Mouse (Mus musculus): ENCODE measurements around the gene Fam151a. TPM values are rescaled to one million over a fixed set of nuclear protein-coding genes. Genes with fewer than 3 reads are reported as not detected.
A peak's percentile ranks its signal among the peaks of the same experiment; 100 is the strongest.

The Fam151a gene
- polyA plus RNA-seq (2016; fragmentation: Nextera tagmentation; extraction: Ambion mirVana), result not detected in 2 replicates

DNA sequence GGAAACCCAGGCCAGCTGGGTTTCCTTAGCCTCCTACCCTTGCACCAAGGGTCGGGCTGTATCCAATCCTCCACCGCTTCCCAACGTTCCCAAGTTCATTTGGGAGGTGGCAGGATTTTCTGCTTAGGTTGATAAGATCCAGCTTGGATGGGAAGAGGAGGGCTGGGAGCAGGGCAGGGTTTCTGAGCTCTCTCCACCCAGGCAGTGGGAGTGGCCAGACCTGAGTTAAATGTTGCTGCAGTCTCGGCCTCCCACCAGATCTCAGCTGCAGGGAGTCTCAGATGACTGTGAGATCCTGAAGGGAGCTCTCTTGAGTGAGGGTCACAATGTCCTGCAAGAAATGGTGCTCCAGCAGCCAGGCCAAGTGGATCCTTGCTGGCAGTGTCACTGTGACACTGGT lies at the start of gene Fam151a:
TSS of gene Fam151a (plus strand) at position 254 of the 400 bp plus-strand sequence.
- H3K27ac ChIP-seq, result no peak within 1 kb of the TSS
- 61% methylated on average over 4 of the region's 4 CpGs for WGBS
- no peak within 1 kb of the TSS for H3K4me2 ChIP-seq (replicated peaks)
- H3K27me3 ChIP-seq, result no peaks in the 10 kb centered on the region
- no peak for ATAC-seq (ENCODE audit: low FRiP score)
- no peaks in the 10 kb centered on the region for H3K9me3 ChIP-seq (replicated peaks)
- no peak within 1 kb of the TSS for H3K9ac ChIP-seq
- no peaks in the 10 kb centered on the region for H3K4me1 ChIP-seq
- H3K4me3 ChIP-seq, result no peak within 1 kb of the TSS
- no peaks in the 10 kb centered on the region for H3K36me3 ChIP-seq

DNA sequence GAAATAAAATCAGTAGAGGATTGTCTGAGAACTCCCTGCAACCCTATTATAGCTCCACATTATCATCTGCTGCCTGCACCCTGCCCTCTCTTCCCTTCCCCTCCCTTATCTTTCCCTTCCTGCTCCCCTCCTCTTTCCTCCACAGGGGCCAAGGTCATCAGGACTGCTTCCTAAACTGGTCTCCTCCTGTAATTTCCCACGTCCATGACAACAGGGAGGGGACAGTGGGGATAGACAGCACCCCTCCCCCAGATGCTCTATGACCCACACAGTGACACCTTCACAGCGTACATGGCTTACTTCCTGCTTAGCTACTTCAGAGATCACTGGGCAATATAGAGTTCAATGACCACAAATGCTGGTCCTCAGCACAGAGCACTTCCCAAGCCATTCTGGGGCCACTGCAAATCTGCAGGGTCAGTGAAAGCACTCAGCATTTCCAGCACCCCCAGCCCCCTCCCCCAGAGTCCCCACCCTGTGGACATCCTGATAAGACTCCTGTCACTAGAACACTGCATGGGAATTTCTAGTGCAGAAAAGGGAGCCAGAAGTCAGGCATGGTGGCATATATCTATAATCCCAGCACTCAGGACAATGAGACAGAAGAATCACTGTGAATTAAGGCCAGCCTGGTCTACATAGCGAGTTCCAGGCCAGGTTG lies 44.9 kb upstream of the Fam151a start:
- ATAC-seq (ENCODE audit: low FRiP score), result no peak
- H3K9me3 ChIP-seq (replicated peaks), result no peaks in the 10 kb centered on the region
- H3K27me3 ChIP-seq, result no peaks in the 10 kb centered on the region
- 60% methylated on average over 3 of the region's 3 CpGs for WGBS
- H3K4me2 ChIP-seq (replicated peaks), result no peak overlapping the region
- H3K27ac ChIP-seq, result no peak overlapping the region
- no peak overlapping the region for H3K4me3 ChIP-seq
- H3K9ac ChIP-seq, result no peak overlapping the region
- H3K4me1 ChIP-seq, result no peaks in the 10 kb centered on the region
- no peaks in the 10 kb centered on the region for H3K36me3 ChIP-seq

DNA sequence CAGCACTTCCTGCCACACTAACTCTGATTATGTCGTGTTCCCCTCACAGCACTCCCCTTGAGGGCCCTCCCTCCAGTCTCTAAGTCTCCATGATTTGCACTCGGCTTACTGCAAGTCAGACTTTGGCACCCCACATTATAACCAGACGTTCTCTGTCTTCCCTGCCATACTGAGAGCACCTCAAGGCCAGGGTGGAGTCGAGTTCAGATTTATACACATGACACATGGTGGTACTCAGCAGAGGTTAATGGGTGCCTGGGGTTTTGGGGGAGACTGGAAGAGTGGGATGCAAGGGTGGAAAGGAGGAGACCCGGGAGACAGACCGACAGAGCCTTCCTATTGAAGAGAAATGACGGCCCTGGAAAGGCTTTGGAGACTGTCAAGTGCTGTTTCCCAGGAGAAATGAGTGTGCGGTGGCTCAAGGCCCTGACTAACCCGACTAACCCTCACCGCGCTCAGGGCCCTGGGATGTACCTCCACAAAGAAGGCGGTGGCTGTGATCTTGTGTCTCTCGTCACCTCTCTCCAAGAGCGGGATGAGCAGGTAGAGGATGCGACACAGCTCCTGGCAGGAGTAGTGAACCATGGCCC lies 39.8 kb upstream of the Fam151a start:
- no peak overlapping the region for H3K4me3 ChIP-seq
- no peaks in the 10 kb centered on the region for H3K4me1 ChIP-seq
- H3K9me3 ChIP-seq (replicated peaks), result no peaks in the 10 kb centered on the region
- H3K4me2 ChIP-seq (replicated peaks), result no peak overlapping the region
- no peak overlapping the region for H3K9ac ChIP-seq
- no peak overlapping the region for H3K27ac ChIP-seq
- H3K27me3 ChIP-seq, result 0 out of 2 replicates have a peak, but pooled peaks cover 4% of the 10 kb centered on the region
- WGBS, result 81% methylated on average over 15 of the region's 15 CpGs
- no peaks in the 10 kb centered on the region for H3K36me3 ChIP-seq
- ATAC-seq (ENCODE audit: low FRiP score), result no peak

DNA sequence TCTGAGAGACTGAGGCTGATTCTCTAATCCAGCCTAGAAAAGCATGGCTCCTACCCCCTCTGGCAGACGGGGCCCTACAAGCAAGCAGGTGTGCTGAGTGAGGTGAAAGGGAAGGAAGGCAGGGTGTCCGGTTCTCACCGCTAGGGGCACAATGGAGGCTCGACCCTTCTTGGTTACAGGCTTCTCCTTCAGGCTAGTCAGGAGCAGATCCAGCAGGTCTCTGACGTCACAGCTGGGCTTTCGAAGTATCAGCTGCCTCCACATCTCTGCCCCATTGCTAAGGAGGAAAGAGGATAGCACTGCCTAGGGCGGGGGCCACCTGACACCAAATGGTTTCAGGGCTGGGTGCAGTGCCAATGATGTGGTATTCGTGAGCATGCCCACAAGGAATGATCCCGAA lies 33.7 kb upstream of the Fam151a start:
- Histone ChIP-seq H3K27me3 (0 out of 2 replicates have a peak, but pooled peaks cover 4% of the 10 kb centered on the region), H3K36me3 (no peaks in the 10 kb centered on the region), H3K4me3 (no peak overlapping the region), H3K4me1 (peaks cover 20% of the 10 kb centered on the region), H3K9me3 (replicated peaks) (no peaks in the 10 kb centered on the region), H3K4me2 (replicated peaks) (no peak overlapping the region), H3K27ac (no peak overlapping the region), H3K9ac (no peak overlapping the region)
- 20% methylated on average over 9 of the region's 9 CpGs for WGBS
- peak; percentile 38 for ATAC-seq (ENCODE audit: low FRiP score)

DNA sequence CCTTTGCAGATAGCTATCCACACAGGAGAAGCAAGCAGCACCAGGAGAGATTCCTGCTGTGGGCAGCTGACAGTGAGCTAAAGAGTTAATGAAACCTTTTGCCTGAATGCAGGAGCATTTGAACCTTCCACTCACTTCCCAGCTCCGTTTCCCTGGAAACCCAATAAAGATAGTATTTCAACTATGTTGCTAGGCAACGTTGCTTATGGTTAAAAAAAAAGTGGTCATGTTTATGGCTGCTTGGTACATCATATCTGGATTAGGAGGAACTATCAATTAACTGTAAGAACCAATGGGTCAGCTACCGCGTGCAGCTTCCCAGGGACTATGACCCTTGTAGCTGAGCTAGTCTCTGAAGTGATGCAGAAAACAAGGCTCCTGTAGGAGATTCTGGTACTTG lies 32.9 kb upstream of the Fam151a start:
- no peak overlapping the region for H3K4me2 ChIP-seq (replicated peaks)
- peak overlapping the region; percentile 40; the same call in 1 of the 2 replicates for H3K27ac ChIP-seq
- no peaks in the 10 kb centered on the region for H3K9me3 ChIP-seq (replicated peaks)
- no peak overlapping the region for H3K9ac ChIP-seq
- H3K4me1 ChIP-seq, result peaks cover 27% of the 10 kb centered on the region
- no peak for ATAC-seq (ENCODE audit: low FRiP score)
- H3K27me3 ChIP-seq, result 0 out of 2 replicates have a peak, but pooled peaks cover 4% of the 10 kb centered on the region
- no peak overlapping the region for H3K4me3 ChIP-seq
- 49% methylated on average over 4 of the region's 4 CpGs for WGBS
- no peaks in the 10 kb centered on the region for H3K36me3 ChIP-seq

DNA sequence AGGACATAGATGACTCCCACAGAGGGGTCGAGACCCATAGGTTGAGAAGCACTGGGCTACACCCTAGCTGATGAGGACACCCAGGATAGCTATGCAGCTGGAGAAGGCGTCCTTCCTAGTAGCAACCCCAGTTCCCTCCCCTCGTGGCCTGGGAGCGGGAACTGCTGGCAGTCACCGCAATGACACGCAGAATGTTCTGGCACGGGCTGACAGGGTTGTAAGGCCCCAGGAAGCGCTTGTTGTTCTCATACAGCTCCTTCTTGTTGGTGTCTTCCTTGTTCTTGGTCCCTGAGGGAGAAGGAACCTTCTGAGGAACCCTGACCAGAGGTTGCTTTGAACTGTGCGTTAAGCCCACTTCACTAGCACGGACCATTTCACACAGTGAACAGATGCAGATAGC lies 29.7 kb upstream of the Fam151a start:
- H3K4me1 ChIP-seq, result peaks cover 27% of the 10 kb centered on the region

DNA sequence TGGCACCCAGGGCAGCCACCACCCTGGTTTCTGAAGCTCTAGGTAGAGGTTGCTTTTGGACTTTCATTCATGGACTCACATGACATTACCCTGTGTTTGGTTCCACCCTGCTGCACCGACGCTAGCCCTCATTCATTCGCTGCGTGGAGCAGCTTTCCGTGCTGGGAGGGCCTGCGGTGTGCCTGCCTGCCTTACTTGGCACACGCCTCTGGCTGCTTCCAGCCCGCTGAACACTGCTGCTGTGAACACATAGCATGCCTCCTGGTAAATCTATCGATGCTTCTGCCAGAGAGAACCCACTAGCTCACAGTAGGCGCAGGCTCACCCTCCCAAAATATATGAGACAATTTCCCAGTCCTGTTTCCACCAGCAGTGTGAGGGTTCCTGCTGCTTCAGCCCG lies 29.3 kb upstream of the Fam151a start:
- Histone ChIP-seq H3K9ac (no peak overlapping the region; the same call in 1 of the 2 replicates), H3K4me2 (replicated peaks) (no peak overlapping the region), H3K27ac (0 out of 2 replicates have a peak overlapping the region, but pooled peaks have one; percentile 7), H3K36me3 (no peaks in the 10 kb centered on the region), H3K27me3 (0 out of 2 replicates have a peak, but pooled peaks cover 4% of the 10 kb centered on the region), H3K9me3 (replicated peaks) (no peaks in the 10 kb centered on the region), H3K4me1 (peaks cover 27% of the 10 kb centered on the region), H3K4me3 (no peak overlapping the region)
- no peak for ATAC-seq (ENCODE audit: low FRiP score)
- 51% methylated on average over 11 of the region's 11 CpGs for WGBS

More for the DNA sequence above, 29.7 kb upstream of the Fam151a start:
- 85% methylated on average over 10 of the region's 10 CpGs for WGBS
- H3K36me3 ChIP-seq, result no peaks in the 10 kb centered on the region
- no peak overlapping the region for H3K4me3 ChIP-seq
- no peaks in the 10 kb centered on the region for H3K9me3 ChIP-seq (replicated peaks)
- no peak for ATAC-seq (ENCODE audit: low FRiP score)
- H3K4me2 ChIP-seq (replicated peaks), result no peak overlapping the region
- H3K27ac ChIP-seq, result no peak overlapping the region
- no peak overlapping the region for H3K9ac ChIP-seq
- no peaks in the 10 kb centered on the region for H3K27me3 ChIP-seq

DNA sequence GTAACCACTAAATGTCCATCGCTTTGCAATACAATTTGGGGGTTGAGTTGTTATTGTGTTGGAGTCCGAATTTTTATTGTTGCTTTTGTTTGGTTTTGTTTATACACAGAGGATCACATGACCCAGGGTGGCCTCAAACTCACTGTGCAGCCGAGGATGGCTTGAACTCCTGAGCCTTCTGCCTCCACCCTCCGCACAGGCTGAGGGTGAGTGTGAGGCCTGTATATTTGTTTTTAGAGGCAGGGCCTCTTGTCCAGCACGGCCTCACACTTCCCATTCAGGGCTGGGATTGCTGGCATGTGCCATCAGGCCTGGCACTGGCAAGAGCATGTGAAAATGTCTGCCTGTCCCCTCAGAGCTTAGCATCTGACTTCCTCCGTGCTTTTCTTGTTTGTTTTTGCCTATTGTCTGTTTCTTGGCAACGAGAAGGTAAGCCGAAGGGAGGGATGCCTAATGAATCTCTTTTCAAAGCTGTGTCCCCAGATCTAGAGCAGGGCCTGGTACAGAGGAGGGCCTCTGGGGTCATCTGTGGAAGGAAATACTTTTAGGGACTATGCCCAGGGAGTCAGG lies 28.5 kb upstream of the Fam151a start:
- Histone ChIP-seq H3K4me1 (peaks cover 21% of the 10 kb centered on the region), H3K36me3 (no peaks in the 10 kb centered on the region), H3K4me3 (no peak overlapping the region), H3K9ac (no peak overlapping the region), H3K4me2 (replicated peaks) (no peak overlapping the region), H3K27me3 (0 out of 2 replicates have a peak, but pooled peaks cover 5% of the 10 kb centered on the region), H3K27ac (peak overlapping the region; percentile 57; the same call in 1 of the 2 replicates), H3K9me3 (replicated peaks) (no peaks in the 10 kb centered on the region)
- no peak for ATAC-seq (ENCODE audit: low FRiP score)
- WGBS, result 34% methylated on average over 8 of the region's 8 CpGs

DNA sequence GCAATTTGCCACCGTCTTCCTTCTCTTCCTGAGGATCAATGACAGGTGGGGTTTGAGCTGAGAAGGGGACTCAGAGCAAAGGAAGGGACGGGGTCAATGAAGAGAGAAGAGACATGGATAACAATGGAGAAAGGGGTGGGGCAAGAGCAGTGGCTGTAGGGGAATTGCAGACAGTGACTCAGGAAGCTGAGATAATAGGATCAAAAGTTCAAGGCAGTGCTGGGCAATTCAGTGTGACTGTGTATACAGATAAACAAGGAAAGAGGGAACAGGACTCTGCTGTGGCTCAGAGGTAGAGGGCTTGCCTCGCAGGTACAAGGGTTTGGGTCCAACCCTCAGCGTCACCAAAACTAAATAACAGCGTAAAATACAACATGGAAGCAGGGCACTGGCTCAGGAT lies 25.7 kb upstream of the Fam151a start:
- peaks cover 9% of the 10 kb centered on the region; the same call in 1 of the 2 replicates for H3K4me1 ChIP-seq
- H3K9me3 ChIP-seq (replicated peaks), result no peaks in the 10 kb centered on the region
- no peak for ATAC-seq (ENCODE audit: low FRiP score)
- no peak overlapping the region; the same call in 1 of the 2 replicates for H3K4me2 ChIP-seq (replicated peaks)
- H3K27me3 ChIP-seq, result 0 out of 2 replicates have a peak, but pooled peaks cover 5% of the 10 kb centered on the region
- H3K4me3 ChIP-seq, result no peak overlapping the region
- H3K27ac ChIP-seq, result no peak overlapping the region
- H3K36me3 ChIP-seq, result no peaks in the 10 kb centered on the region
- no peak overlapping the region for H3K9ac ChIP-seq
- 35% methylated on average over 5 of the region's 5 CpGs for WGBS

DNA sequence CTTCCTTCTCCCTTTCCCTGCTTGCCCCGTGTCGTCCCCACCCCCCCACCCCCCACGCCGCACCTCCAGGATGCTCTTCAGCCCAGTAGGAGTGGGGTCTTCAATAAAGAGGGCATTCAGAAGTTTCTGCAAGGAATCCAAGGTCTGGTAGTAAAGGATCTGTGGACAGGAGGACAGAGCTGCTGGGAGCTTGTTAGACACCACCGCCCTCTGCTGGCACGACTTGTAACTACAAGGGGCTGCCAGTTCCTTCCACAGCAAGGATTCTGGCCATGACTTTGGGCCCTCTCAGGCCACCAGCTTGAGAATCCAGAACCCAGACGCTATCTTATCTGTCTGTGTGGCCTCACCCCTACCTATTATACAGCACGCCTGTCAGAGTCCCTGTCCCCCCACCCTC lies 25.3 kb upstream of the Fam151a start:
- Histone ChIP-seq H3K27me3 (0 out of 2 replicates have a peak, but pooled peaks cover 5% of the 10 kb centered on the region), H3K36me3 (no peaks in the 10 kb centered on the region), H3K9me3 (replicated peaks) (no peaks in the 10 kb centered on the region), H3K4me1 (peaks cover 9% of the 10 kb centered on the region; the same call in 1 of the 2 replicates), H3K4me2 (replicated peaks) (no peak overlapping the region; the same call in 1 of the 2 replicates), H3K4me3 (no peak overlapping the region), H3K27ac (no peak overlapping the region), H3K9ac (no peak overlapping the region)
- ATAC-seq (ENCODE audit: low FRiP score), result no peak
- WGBS, result 4% methylated on average over 8 of the region's 8 CpGs

DNA sequence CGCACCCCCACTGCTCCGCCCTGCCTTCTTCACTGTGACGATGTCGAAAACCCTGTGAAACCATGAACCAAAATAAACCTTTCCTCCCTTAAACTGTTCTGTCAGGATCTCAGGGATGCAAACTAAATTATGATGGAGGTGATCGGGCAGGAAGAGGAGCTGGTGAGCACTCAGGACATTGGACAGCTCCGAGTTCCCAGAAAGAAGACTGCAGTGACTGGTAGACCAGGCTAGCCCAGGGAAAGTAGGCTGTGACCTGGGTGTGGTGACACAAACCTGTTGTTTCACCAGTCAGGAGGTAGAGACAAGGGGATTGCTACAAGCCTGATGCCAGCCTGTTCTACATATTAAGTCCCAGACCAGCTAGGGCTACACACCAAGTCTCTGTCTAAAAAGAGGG lies 20.1 kb upstream of the Fam151a start:
- Histone ChIP-seq H3K4me2 (replicated peaks) (no peak overlapping the region), H3K9ac (no peak overlapping the region), H3K4me3 (no peak overlapping the region), H3K27me3 (0 out of 2 replicates have a peak, but pooled peaks cover 5% of the 10 kb centered on the region), H3K27ac (no peak overlapping the region), H3K4me1 (no peaks in the 10 kb centered on the region), H3K9me3 (replicated peaks) (no peaks in the 10 kb centered on the region), H3K36me3 (no peaks in the 10 kb centered on the region)
- 93% methylated on average over 6 of the region's 6 CpGs for WGBS
- 0 out of 2 replicates have a peak, but pooled peaks have one; percentile 22 for ATAC-seq (ENCODE audit: low FRiP score)

DNA sequence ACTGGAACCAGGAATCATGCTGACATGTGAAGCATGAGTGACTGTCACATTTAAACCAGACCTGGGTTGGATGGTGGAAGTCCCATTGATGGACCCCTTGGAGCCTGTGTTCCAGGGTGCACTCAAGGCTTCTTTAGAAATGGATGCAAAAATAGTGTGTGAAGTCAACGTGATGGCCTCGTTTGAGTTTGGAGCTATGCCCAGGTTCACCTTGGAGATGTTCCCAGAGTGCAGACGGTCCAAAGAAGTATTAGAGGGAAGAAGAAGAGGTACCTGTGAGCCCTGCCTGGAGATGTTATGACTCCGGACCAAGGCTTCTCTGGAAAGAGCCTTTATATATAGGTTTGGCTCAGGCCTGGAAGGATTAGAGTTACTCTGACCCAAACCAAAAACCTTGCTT lies 13.1 kb upstream of the Fam151a start:
- Histone ChIP-seq H3K4me3 (no peak overlapping the region), H3K4me1 (no peaks in the 10 kb centered on the region), H3K4me2 (replicated peaks) (no peak overlapping the region), H3K27ac (no peak overlapping the region), H3K36me3 (no peaks in the 10 kb centered on the region), H3K9ac (no peak overlapping the region), H3K27me3 (no peaks in the 10 kb centered on the region), H3K9me3 (replicated peaks) (no peaks in the 10 kb centered on the region)
- ATAC-seq (ENCODE audit: low FRiP score), result no peak
- WGBS, result 92% methylated on average over 4 of the region's 4 CpGs
